Mouse (Mus musculus) olfactory bulb, adult 2 months (tissue): ENCODE data around the gene Phtf1. TPM values are rescaled to one million over a fixed set of nuclear protein-coding genes. Genes with fewer than 3 reads are reported as not detected.

ENCODE experiments used
- H3K27ac ChIP-seq: fragments of 200-500 bp; 2 replicates; pipeline ENCODE4 v1.5.1; 2012; ENCODE audit warnings: low read depth, low read length; ENCODE audit not compliant: insufficient read depth
- H3K4me1 ChIP-seq: fragments of 200-500 bp; 2 replicates; pipeline ENCODE4 v1.6.1; 2012; ENCODE audit warnings: low read length; ENCODE audit not compliant: control insufficient read depth, insufficient read depth
- H3K4me3 ChIP-seq: fragments of 200-500 bp; 2 replicates; pipeline ENCODE4 v1.5.1; 2012; ENCODE audit warnings: mild to moderate bottlenecking, low read depth, low read length, moderate library complexity; ENCODE audit not compliant: insufficient read depth
- CTCF ChIP-seq: fragments of 200-500 bp; IDR thresholded peaks from 2 replicates; pipeline ENCODE4 v1.5.1; 2012; ENCODE audit warnings: low read depth, mild to moderate bottlenecking, low read length, moderate library complexity; ENCODE audit not compliant: insufficient read depth
- POLR2A ChIP-seq: fragments of 200-500 bp; IDR thresholded peaks from 2 replicates; pipeline ENCODE4 v1.6.1; 2012; ENCODE audit warnings: mild to moderate bottlenecking, low read depth, low read length, moderate library complexity; ENCODE audit not compliant: insufficient read depth
- WGBS: fragments of 180-500 bp; shearing (Covaris S2); methylation state at CpG from one replicate; pipeline ENCODE4 v1.1.7; 2018; 5-methylcytosine and 5-hydroxymethylcytosine counted together
- polyA plus RNA-seq: library from polyadenylated mRNA; stranded (reverse); fragments of >200 nt; gene quantifications from 2 replicates; pipeline ENCODE4 v1.2.4, GENCODE M21; 2012; ENCODE audit warnings: low replicate concordance; ENCODE audit not compliant: missing spikeins, insufficient read depth, insufficient read length

Phtf1 gene
- polyA plus RNA-seq, 1 experiment = not detected

GRCm38 (mm10) chr3:104009924-104010662, 42.2 kb downstream of the Phtf1 start:
- H3K4me1 ChIP-seq = peaks cover 5% of the 10 kb centered on the region; the same call in 1 of the 2 replicates
- TF ChIP-seq CTCF (no peak), POLR2A (no peak)
- no peak overlapping the region for H3K4me3 ChIP-seq
- H3K27ac ChIP-seq = no peak overlapping the region
- whole genome bisulfite sequencing = 78% methylated on average over 5 of the region's 5 CpGs

GRCm38 (mm10) chr3:104011972-104012371, 44.1 kb downstream of the Phtf1 start:
- TF ChIP-seq CTCF (no peak), POLR2A (no peak)
- WGBS = 80% methylated on average over 2 of the region's 2 CpGs
- no peak overlapping the region for H3K27ac ChIP-seq

GRCm38 (mm10) chr3:104017931-104018330, 50.0 kb downstream of the Phtf1 start:
- Histone ChIP-seq H3K4me3 (no peak overlapping the region), H3K27ac (no peak overlapping the region), H3K4me1 (no peaks in the 10 kb centered on the region; the same call in 1 of the 2 replicates)
- 82% methylated on average over 3 of the region's 3 CpGs for WGBS
- TF ChIP-seq CTCF (no peak), POLR2A (no peak)

More at GRCm38 (mm10) chr3:104011972-104012371, 44.1 kb downstream of the Phtf1 start:
- H3K4me3 ChIP-seq = no peak overlapping the region
- H3K4me1 ChIP-seq = peaks cover 3% of the 10 kb centered on the region

- Histone ChIP-seq H3K27ac (no peak overlapping the region), H3K4me3 (no peak overlapping the region), H3K4me1 (no peaks in the 10 kb centered on the region; the same call in 1 of the 2 replicates)
- 59% methylated on average over 4 of the region's 4 CpGs for WGBS
- TF ChIP-seq POLR2A = no peak
- no peak for TF ChIP-seq CTCF
Observed at GRCm38 (mm10) chr3:104019453-104019852, 51.5 kb downstream of the Phtf1 start.

GRCm38 (mm10) chr3:104020101-104020500, 52.2 kb downstream of the Phtf1 start:
- 88% methylated on average over 12 of the region's 12 CpGs for WGBS
- H3K27ac ChIP-seq = no peak overlapping the region
- H3K4me3 ChIP-seq = no peak overlapping the region
- no peaks in the 10 kb centered on the region; the same call in 1 of the 2 replicates for H3K4me1 ChIP-seq
- TF ChIP-seq CTCF (no peak), POLR2A (no peak)

GRCm38 (mm10) chr3:104026938-104027337, 59.0 kb downstream of the Phtf1 start:
- no peak overlapping the region for H3K27ac ChIP-seq
- no peak overlapping the region for H3K4me3 ChIP-seq
- TF ChIP-seq CTCF (no peak), POLR2A (no peak)
- WGBS = 77% methylated on average over 3 of the region's 3 CpGs
- no peaks in the 10 kb centered on the region for H3K4me1 ChIP-seq

GRCm38 (mm10) chr3:104032086-104032485, 64.2 kb downstream of the Phtf1 start:
- Histone ChIP-seq H3K4me3 (no peak overlapping the region), H3K4me1 (no peaks in the 10 kb centered on the region), H3K27ac (no peak overlapping the region)
- WGBS = 89% methylated on average over 1 of the region's 1 CpGs
- no peak for TF ChIP-seq POLR2A
- no peak for TF ChIP-seq CTCF

- Histone ChIP-seq H3K27ac (no peak overlapping the region), H3K4me1 (no peaks in the 10 kb centered on the region), H3K4me3 (no peak overlapping the region)
- no peak for TF ChIP-seq CTCF
- no peak for TF ChIP-seq POLR2A
- WGBS = 59% methylated on average over 1 of the region's 1 CpGs
Observed at GRCm38 (mm10) chr3:104032747-104033146, 64.8 kb downstream of the Phtf1 start.

GRCm38 (mm10) chr3:104059001-104059622, 91.2 kb downstream of the Phtf1 start:
- peak overlapping the region; percentile 54 for H3K27ac ChIP-seq
- TF ChIP-seq POLR2A (no peak), CTCF (no peak)
- no peak overlapping the region for H3K4me3 ChIP-seq
- 46% methylated on average over 6 of the region's 6 CpGs for WGBS
- no peaks in the 10 kb centered on the region for H3K4me1 ChIP-seq

GRCm38 (mm10) chr3:104069395-104069794, 101.5 kb downstream of the Phtf1 start:
- H3K4me3 ChIP-seq = no peak overlapping the region
- no peak overlapping the region for H3K27ac ChIP-seq
- no peak for TF ChIP-seq POLR2A
- TF ChIP-seq CTCF = no peak
- no peaks in the 10 kb centered on the region for H3K4me1 ChIP-seq

Other genes with a start within 250 kb of the Phtf1 start
- not detected in 2 replicates for gene Olfml3, start 230.1 kb upstream of the Phtf1 start, polyA plus RNA-seq
- gene Gm10964, start 228.7 kb upstream of the Phtf1 start, polyA plus RNA-seq = not detected in 2 replicates
- gene Hipk1, start 176.5 kb upstream of the Phtf1 start, polyA plus RNA-seq = 438 TPM in 1 of 2 replicates, not detected in the other
- gene Dclre1b, start 158.7 kb upstream of the Phtf1 start, polyA plus RNA-seq = not detected in 2 replicates
- gene Ap4b1, start 158.6 kb upstream of the Phtf1 start, polyA plus RNA-seq = not detected in 2 replicates
- not detected in 2 replicates for gene Gm43064, start 158.5 kb upstream of the Phtf1 start, polyA plus RNA-seq
- gene Bcl2l15, start 135.5 kb upstream of the Phtf1 start, polyA plus RNA-seq = not detected in 2 replicates
- gene Ptpn22, start 108.3 kb upstream of the Phtf1 start, polyA plus RNA-seq = not detected in 2 replicates
- not detected in 2 replicates for gene Rsbn1, start 54.0 kb upstream of the Phtf1 start, polyA plus RNA-seq